Mouse (Mus musculus) leukemia stem cell, adult 10-12 weeks (primary cell): Measurements from ENCODE around the gene Scd4. TPM values are rescaled to one million over a fixed set of nuclear protein-coding genes. Genes with fewer than 3 reads are reported as not detected.

ENCODE experiments used
- polyA plus RNA-seq: library from polyadenylated mRNA; stranded (reverse); fragments of >175 nt; gene quantifications from 2 replicates; pipeline ENCODE4 v1.2.3, GENCODE M21; 2012; ENCODE audit warnings: low replicate concordance

Scd4 gene
- polyA plus RNA-seq = not detected in 2 replicates

DNA sequence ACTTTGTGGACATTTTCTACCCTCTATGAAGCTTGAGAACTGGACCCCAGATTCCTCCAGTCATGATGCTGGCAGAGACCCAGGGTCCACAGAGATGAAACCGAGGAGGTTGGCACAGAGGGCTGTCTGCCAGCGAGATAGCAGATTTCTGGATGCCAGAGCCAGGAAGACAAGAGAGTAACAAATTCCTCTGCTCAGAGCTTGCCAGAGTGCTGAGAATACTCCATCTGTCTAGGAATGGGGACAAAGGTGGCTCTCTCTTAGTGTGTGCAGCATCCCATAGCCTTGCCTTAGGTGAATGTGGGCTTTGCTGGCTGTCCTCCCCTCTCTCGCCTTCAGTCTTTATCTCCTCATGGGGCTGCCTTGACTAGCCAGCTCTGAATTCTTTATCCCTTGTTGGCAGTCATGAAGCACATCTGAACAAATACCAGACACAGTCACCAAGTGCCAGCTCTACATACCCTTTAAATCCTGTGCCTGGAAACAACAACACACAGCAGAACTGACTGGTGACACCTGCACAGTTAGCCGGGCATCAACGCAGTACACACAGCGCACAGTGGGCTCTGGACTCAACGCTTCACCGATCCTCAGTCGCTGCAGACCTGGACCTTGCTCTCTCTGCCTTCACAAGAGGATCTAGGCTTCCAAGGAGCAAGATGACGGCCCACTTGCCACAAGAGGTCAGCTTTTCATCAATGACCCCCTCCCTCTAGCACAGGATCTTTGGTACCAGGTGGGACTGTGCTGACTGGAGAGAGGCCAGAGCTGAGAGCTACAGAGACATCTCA, at the start of gene Scd4:
Gene Scd4 (plus strand): TSS at position 260 of the 791 bp plus-strand sequence.

DNA sequence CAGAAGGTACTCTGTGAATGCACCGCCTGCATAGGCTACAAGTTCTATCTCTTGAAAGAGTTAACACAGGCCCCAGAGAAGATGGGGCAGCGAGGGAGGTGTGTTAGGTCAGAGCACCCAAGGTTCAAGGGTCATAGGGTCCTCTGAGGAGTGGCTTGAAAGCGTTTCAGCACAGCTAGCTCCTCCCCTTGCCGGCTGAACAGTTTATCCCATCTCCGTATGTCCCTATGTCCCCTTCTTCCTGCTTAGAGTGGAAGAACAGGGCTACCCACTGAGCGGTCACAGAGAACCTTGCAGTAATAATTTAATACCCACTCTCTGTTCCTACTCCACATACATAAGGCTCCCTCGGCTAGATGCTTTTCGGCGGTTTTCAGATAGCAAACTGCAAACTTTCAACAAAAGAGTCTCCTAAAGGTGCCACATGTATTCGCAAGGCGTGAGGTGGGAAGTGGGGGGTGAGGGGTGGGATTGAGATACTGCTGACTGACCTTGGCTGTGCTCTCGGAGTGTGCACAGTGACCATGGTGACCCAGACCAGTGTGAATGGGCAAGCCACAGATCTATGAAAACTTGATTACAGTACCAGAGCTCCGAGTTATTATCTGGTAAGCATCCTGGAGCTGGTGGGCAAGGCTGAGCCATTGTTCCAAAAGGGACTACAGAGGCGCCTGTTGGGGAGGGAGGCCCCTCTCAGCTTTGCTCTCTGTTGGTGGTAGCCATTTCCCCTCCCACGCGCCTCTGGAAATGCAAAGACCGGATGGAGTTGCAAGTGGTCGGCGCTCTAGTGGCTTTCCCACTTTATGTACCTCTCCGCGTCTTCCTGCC, 39.7 kb upstream of the Scd4 start, which contains the start of gene Scd2:
Gene Scd2 (plus strand): TSS at position 734 of the 828 bp plus-strand sequence.

Other genes with a start within 250 kb of the Scd4 start
- gene Chuk, start 225.6 kb upstream of the Scd4 start, polyA plus RNA-seq = 22.8 and 23.1 TPM in 2 replicates
- 3.9 and 7.5 TPM in 2 replicates for gene Cwf19l1, start 197.2 kb upstream of the Scd4 start, polyA plus RNA-seq
- gene Bloc1s2, start 186.6 kb upstream of the Scd4 start, polyA plus RNA-seq = 48.0 and 95.0 TPM in 2 replicates
- 0.07 TPM in 1 of 2 replicates, not detected in the other for gene Pkd2l1, start 140.7 kb upstream of the Scd4 start, polyA plus RNA-seq
- not detected in 2 replicates for gene Scd3, start 129.8 kb upstream of the Scd4 start, polyA plus RNA-seq
- 2.4 and 6.3 TPM in 2 replicates for gene Scd2, start 39.4 kb upstream of the Scd4 start, polyA plus RNA-seq
- 48.5 and 51.4 TPM in 2 replicates for gene Scd1, start 74.8 kb downstream of the Scd4 start, polyA plus RNA-seq
- gene Wnt8b, start 160.4 kb downstream of the Scd4 start, polyA plus RNA-seq = not detected in 2 replicates
- gene Sec31b, start 212.8 kb downstream of the Scd4 start, polyA plus RNA-seq = 0.11 and 2.4 TPM in 2 replicates
- gene Gm20538, start 219.7 kb downstream of the Scd4 start, polyA plus RNA-seq = not detected in 2 replicates
- gene Ndufb8, start 222.3 kb downstream of the Scd4 start, polyA plus RNA-seq = 86.9 and 122 TPM in 2 replicates
- 13.1 and 15.6 TPM in 2 replicates for gene Hif1an, start 229.8 kb downstream of the Scd4 start, polyA plus RNA-seq